Mouse (Mus musculus) limb, embryonic 15.5 days (tissue): ENCODE results near the gene Myo16. TPM values are rescaled to one million over a fixed set of nuclear protein-coding genes. Genes with fewer than 3 reads are reported as not detected.

Experiments used
- ATAC-seq: fragments of 200-750 bp; cut with Nextera tagmentation; 2 replicates; pipeline ENCODE4 v1.8.0; 2017; ENCODE audit warnings: low read depth, moderate TSS enrichment; ENCODE audit not compliant: insufficient number of reproducible peaks, low FRiP score, low TSS enrichment
- H3K27ac ChIP-seq: fragments of 300-500 bp; sonication (generic); 2 replicates; pipeline ENCODE4 v1.5.1; 2015; ENCODE audit warnings: moderate library complexity, mild to moderate bottlenecking, inconsistent platforms
- H3K27me3 ChIP-seq: fragments of 300-500 bp; sonication (generic); 2 replicates; pipeline ENCODE4 v1.6.1; 2015; ENCODE audit warnings: inconsistent platforms
- H3K36me3 ChIP-seq: fragments of 300-500 bp; sonication (generic); 2 replicates; pipeline ENCODE4 v1.6.1; 2015; ENCODE audit warnings: inconsistent platforms
- H3K4me1 ChIP-seq: fragments of 300-500 bp; sonication (generic); 2 replicates; pipeline ENCODE4 v1.6.1; 2015; ENCODE audit warnings: inconsistent platforms
- H3K4me2 ChIP-seq: fragments of 300-500 bp; sonication (generic); 2 replicates; pipeline ENCODE4 v1.6.1; 2015; ENCODE audit warnings: mild to moderate bottlenecking, inconsistent platforms
- H3K4me3 ChIP-seq: fragments of 300-500 bp; sonication (generic); 2 replicates; pipeline ENCODE4 v1.5.1; 2015; ENCODE audit warnings: mild to moderate bottlenecking, inconsistent platforms
- H3K9ac ChIP-seq: fragments of 300-500 bp; sonication (generic); 2 replicates; pipeline ENCODE4 v1.6.1; 2015; ENCODE audit warnings: inconsistent platforms
- H3K9me3 ChIP-seq: fragments of 300-500 bp; sonication (generic); 2 replicates; pipeline ENCODE4 v1.6.1; 2016; ENCODE audit warnings: inconsistent platforms
- WGBS: fragments of 180-500 bp; shearing (Covaris S2); methylation state at CpG from one replicate; pipeline ENCODE4 v1.1.7; 2015; 5-methylcytosine and 5-hydroxymethylcytosine counted together
- polyA plus RNA-seq: library from polyadenylated mRNA; unstranded; fragments of >200 nt; fragmentation: Nextera tagmentation; extraction: Ambion mirVana; gene quantifications from 2 replicates; pipeline ENCODE4 v1.2.1, GENCODE M21; 2015

Myo16 gene
- polyA plus RNA-seq, 1 experiment from 2014 or later: 0.42 TPM

GRCm38 (mm10) chr8:10681926-10682325 lies 528.2 kb downstream of the Myo16 start:
- no peak overlapping the region for H3K27ac ChIP-seq
- no peaks in the 10 kb centered on the region for H3K4me1 ChIP-seq
- no peaks in the 10 kb centered on the region for H3K9me3 ChIP-seq
- 68% methylated on average over 7 of the region's 7 CpGs for WGBS
- H3K4me2 ChIP-seq: no peak overlapping the region
- H3K9ac ChIP-seq: no peak overlapping the region
- no peak for ATAC-seq
- H3K27me3 ChIP-seq: no peaks in the 10 kb centered on the region
- H3K4me3 ChIP-seq: no peak overlapping the region
- H3K36me3 ChIP-seq: no peaks in the 10 kb centered on the region

DNA sequence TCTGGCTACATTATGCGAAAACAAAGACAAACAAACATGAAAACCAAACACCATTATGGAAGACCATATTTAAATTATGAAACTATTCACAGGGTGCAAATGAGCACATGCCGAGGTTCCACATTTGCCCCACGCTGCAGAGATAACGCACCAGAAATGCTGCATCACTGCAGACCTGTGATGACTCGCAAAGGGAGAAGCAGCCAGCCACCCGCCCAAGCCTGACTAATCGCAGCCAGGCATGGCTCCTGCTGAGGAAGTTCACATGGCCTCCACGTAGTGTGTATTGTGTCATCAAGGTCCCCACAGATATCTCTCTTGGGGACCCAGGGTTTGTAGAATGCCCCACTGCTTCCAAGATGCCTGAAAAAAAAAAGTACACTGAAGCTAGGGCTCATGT lies 529.4 kb downstream of the Myo16 start:
- no peak overlapping the region for H3K4me3 ChIP-seq
- H3K4me1 ChIP-seq: no peaks in the 10 kb centered on the region
- no peaks in the 10 kb centered on the region for H3K27me3 ChIP-seq
- 64% methylated on average over 8 of the region's 8 CpGs for WGBS
- no peaks in the 10 kb centered on the region for H3K9me3 ChIP-seq
- ATAC-seq: no peak
- no peak overlapping the region for H3K9ac ChIP-seq
- H3K36me3 ChIP-seq: no peaks in the 10 kb centered on the region
- H3K27ac ChIP-seq: no peak overlapping the region
- no peak overlapping the region for H3K4me2 ChIP-seq

Other genes with a start within 250 kb of the Myo16 start
- gene Lig4, start 176.2 kb upstream of the Myo16 start, polyA plus RNA-seq: 4.1 and 4.2 TPM in 2 replicates
- gene Abhd13, start 176.2 kb upstream of the Myo16 start, polyA plus RNA-seq: 14.6 and 16.3 TPM in 2 replicates
- gene Tnfsf13b, start 147.4 kb upstream of the Myo16 start, polyA plus RNA-seq: 0.71 and 0.74 TPM in 2 replicates